Mouse (Mus musculus): ENCODE results near the gene Dlgap1.

The Dlgap1 gene

DNA sequence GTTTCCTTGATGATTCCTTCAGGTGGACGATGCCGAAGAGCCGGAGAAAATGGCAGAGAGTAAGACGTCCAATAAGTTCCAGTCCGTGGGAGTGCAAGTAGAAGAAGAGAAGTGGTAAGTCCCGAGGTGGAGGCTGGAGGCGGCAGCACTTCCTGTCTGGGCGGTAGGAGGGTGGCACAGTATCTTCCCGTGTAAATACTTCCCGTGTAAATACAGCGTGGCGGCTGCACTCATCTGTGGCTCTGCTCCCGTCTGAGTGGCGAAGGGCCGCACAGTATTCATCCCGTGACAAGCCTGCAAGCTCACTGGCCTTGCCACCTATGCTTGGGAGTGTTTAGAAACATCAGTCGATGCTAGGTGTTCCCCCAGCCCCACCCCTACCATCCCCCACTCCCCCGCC is 797.1 kb downstream of the Dlgap1 start:
- DNase-seq = no peak

DNA sequence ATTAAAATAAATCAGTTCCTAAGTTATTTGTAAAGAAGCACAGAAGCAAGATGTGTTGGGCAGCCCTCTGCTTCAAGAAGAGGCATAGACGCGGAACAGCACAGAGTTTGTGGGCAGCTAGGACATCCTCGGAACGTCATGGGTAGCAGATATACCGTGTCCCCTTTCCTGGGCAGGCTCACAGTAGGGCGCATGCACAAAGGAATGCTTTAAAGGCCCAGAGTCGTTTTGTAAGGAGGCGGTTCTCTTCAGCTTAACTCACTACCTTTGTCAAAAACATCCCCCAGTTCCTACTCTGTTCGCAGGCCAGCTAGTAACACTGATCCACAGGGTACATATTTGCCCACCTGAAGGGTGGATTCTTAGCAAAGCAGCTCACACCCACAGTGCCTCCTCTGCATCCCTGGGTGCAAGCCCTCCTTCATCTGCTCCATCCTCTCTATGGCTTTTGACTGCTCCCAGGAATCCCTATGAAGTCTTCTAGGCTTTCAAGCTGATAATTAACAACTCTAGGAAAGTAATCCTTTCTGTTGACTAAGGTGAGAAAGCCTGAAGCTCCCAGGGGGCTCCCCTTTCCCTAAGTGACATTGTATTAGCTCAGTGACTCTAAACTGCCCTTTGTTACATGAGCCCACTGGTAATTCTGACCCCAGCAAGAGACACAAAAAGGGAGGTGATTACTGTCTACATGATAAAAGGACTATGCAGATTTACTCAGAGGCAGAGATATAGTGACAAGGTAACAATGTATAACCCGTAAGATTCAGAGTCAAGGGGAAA is 803.4 kb downstream of the Dlgap1 start:
- DNase-seq = no peak

DNA sequence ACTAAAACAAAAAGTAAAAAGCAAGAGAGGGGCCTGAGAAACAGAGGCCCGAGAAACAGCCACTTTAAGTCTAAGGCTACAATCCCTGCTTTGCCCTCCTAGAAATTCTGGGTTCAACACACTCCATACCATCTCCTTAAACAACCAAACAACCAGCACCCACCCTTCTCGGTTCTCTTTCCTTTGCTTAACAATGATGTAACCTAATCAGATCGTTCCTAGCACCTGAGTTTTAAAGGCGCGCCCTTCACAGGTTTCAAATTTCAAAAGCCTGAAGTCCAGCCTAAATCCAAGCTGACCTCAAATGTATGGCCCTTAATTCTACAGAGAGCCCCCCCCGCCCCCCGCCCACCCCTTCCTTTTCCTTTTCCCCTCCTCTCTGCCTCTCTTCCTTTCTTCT is 810.9 kb downstream of the Dlgap1 start:
- DNase-seq = no peak

DNA sequence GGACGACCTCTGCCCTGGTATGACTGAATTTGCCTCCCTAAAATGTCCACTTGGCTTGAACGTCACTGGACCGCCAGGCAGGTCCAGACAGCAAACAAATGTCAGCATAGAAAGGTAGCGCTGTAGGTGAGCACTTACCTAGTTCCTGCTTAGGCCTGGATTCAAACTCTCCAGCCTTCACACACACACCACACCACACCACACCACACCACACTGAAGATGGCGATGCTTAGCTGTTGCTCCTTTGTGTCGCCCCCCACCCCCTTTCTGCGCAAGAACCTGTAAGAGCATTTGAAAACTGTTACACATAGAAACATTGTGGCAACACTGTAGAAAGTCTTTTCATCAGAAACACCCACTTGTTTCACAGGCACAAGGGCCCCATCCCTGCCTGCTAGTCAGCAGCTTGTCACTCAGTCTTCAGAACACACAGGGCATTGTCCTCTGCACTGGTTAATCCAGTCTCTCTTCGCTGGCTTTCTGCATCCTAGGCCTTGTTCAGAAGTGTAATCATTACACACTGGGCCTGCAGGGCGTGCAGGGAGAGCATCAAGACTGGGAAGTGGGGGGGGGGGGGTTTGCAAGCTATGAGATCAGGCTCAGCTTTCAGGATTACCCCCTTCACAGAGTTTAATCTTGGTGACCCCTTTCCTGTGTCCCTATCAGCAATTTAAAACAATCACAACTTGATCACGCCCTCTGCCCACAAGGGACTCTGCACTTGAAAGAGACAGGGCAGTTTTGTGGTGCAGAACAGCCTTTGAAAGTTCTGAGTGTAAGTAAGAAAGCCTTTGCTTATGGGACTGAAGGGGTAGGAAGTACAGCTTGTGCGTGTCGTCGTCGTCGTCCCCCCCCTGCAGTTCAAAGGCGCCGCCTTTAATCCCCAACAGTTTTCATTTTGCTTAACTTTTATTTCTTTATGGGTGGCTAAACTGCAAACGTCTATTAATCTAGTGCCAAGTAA is 812.1 kb downstream of the Dlgap1 start:
- peak; percentile 33 for DNase-seq

DNA sequence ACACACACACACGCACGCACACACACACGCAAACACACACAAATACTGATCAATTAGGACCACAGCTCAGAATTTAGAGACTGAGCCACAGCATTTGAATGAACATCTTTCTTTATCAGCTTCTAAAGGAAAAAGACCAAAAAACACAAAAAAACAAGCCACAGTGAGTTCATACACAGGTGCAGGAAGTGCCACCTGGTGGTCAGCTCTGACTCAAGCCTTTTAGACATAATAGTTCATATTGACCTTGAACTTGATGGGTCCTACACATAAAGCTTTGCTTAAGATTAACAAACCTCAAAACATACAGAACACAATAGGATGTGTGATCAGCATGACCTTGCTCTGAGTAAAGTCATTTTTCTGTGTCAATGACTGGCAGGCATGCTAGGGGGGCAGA is 814.4 kb downstream of the Dlgap1 start:
- DNase-seq = no peak

DNA sequence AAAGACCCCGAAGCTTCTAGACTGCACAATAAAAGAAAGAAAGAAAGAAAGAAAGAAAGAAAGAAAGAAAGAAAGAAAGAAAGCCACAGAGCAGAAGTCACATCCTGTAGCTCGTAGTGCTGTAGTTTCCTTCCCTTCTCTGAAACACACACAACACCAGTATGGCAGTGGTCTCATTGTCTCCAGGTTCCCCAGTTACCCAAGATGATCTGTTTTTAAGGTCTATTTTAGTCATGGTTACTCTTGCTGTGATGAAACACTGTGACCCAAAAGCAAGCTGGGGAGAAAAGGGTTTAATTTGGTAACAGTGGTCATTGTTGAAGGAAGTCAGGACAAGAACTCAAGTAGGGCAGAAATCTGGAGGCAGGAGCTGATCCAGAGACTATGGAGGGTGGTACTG is 818.5 kb downstream of the Dlgap1 start:
- no peak for DNase-seq

DNA sequence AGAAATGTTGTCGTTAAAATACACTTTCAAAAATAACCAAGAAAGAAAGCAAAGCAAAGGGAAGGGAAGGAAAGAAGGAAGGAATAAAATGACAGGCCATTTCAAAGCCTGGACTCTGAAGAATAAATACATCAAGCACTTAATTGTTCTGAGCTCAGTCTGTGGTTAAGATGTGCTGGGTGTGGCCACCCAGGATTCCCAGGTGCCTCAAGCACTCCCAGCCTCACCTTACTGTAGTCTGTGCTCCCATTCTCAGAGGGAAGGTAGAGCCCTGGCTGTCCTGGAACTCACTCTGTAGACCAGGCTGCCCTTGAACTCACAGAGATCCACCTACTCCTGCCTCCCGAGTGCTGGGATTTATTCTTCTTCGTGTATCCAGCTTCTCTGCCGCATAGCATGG is 821.9 kb downstream of the Dlgap1 start:
- no peak for DNase-seq

DNA sequence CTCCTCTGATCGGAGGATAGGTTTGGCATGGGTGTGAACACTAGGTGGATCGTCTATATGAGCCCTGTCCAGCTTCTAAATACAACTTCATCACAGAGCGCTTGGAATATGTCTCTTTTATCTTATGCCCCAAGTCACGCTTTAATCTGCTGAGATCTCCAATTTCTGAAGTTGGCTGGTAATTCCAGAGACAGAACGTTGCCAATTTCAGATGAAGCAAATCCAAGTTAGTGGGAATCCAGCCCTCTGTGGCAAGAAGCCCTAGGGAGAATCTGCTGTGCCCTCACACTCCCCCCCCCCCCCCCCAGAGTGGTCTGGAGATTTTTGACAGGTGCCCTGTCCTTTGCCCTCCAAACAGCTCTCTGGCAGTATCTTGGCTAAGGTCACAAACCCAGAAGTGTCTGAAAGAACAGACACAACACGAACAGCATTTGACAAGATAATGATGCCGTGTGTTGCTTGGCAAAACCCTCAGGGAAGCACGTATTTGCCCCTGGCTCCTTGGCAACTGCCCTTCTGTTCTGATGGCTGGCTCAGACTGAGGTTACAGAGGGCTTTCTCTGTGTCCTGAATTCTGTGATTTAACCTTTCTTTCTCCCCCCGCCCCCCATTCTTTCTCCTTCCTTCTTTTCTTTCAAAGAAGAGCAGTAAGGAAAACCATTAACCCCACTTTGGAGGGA is 822.9 kb downstream of the Dlgap1 start:
- no peak for DNase-seq

DNA sequence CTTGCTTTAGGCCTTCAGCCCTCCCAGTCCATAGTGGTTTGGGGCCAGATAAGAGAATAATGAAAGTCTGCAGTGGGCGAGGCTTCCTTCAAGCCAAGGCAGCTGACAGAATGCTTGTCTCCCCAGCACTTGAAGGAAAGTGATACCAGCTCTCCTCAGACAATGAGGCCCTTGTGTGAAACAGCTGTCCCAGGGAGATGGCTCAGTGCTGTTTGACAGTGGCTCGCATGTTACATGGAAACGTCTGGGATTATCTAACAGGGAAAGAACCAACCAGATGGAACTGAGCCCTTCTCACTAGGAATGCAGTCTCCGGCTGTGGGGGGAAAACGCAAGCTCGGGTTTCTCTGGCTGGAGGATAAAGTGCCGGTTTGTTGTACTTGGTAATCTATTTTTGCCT is 825.4 kb downstream of the Dlgap1 start:
- DNase-seq = no peak

DNA sequence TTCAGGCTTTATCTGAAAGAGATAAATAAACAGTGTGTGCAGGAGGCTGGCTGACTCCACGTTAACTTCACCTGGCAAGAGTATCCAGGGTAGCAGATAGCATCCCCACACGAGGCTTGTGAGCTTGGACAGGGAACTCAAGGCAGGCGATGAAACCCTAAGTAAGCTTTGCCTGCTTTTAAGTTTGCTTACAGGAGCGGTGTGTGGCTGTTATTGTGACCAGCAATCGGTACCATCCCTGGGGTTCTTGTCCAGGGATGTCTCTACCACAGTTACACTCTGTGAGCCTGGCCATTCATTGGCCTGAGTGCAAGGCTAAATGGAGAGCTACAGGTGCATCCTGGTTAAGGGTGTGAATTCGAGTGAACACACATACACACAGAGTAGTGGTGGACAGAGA is 825.8 kb downstream of the Dlgap1 start:
- DNase-seq = no peak

DNA sequence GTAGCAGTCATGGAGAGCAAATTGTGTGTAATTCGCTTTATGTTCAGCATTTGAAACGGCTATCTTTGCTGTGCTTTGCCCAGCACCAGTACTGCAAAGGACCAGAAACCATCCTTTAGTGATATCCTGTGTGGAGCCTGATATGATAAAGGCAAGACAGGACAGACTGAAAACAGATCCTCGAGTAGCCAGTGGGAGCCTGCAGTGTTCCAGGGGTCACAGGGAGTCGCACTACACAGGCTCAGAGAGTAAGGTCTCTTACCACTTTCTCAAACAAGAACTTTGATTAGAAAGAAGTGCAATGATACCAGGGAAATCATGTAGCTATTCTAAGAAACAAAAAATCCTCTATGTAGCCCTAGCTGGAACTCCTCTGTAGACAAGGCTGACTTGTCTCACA is 826.3 kb downstream of the Dlgap1 start:
- no peak for DNase-seq

DNA sequence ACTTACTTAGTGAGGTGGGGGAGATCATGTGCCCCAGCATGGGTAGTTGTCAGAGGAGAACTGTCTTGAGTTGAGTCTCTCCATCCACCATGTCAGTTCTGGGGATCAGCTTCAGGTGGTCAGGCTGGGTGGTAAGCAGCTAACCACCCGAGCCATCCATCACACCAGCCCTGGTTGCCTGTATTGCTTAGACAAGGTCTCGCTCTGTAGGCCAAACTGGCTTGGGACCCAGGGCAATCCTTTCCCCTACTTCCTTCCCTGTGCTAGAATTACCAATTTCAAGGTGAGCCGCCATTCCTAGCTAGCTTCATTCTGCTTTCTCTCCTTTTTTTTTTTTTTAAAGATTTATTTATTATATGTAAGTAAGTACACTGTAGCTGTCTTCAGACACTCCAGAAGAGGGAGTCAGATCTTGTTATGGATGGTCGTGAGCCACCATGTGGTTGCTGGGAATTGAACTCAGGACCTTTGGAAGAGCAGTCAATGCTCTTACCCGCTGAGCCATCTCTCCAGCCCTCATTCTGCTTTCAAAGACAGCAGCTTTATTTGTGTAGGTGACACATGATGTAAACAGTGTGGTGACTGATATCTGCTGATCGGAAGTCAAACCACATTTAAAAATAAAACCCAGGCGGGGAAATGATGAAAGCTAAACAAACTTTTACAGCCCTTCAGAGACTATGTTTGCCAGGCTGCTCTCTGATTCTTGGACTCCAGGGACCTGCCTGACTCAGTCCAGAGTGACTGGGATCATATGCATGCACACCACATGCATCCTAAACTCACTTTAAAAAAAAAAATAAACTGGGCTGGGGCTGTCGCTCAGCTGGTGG is 828.3 kb downstream of the Dlgap1 start:
- DNase-seq = no peak

DNA sequence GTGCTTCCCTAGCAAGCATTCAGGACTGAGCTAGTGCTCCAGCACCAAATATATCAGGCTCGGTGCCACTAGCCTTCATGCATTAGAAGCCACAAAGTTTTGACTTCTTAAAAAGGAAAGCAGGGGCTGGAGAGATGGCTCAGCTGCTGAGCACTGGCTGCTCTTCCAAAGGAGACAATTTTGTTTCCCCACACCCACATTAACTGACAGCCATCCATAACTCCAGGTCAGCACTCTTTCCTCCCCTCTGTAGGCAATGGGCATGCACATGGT is 828.8 kb downstream of the Dlgap1 start:
- DNase-seq = no peak

DNA sequence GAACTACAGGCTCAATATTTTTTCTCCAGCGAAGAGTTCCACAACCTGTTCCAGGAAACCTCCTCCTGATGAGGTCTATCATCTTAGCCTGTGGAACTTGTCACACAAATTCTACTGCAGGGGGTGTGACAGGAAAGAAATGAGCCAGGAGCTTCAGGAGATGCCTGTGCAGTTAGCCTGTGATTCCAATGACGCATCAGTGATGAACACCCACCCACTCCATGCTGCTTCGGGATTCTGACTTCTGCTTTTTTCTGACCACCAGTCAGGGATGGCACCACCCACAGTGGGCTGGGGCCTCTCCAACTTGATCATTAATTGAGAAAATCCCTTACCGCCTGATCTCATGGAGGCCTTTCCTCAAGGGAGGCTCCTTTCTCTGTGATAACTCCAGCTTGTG is 830.4 kb downstream of the Dlgap1 start:
- DNase-seq = no peak

DNA sequence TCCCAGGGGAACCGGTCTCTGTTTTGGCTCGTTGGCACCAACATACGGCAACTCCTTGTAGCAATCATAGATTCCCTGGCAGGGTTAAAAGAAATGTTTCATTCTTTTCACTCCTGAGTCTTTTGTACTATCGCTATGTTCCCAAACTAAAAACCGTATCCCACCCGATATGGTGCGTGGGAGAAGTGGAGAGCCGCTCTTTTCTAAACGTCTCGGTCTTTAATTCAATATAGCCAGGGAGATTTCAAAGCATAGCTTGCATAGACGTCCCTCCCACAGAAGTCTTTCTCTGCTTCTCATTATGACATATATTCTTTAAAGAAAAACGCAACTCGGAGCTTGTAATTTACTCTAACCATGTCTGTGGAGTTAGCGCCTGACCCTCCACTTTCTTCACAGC is 833.1 kb downstream of the Dlgap1 start:
- DNase-seq = no peak

DNA sequence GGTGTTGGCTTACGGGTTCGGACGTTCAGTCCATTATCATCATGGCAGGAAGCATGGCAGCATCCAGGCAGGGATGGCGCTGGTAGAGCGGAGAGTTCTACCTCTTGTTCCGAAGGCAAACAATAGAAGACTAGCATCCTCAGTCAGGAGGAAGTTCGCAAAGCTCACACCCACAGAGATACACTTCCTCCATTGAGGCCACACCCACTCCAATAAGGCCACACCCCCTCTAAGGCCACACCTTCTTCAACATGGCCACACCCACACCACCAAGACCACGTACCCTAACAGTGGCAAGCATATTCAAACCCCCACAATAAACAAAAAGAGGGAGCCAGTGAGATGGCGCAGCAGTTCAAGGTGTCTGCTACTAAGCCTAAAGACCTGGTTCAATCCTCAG is 837.0 kb downstream of the Dlgap1 start:
- no peak for DNase-seq

DNA sequence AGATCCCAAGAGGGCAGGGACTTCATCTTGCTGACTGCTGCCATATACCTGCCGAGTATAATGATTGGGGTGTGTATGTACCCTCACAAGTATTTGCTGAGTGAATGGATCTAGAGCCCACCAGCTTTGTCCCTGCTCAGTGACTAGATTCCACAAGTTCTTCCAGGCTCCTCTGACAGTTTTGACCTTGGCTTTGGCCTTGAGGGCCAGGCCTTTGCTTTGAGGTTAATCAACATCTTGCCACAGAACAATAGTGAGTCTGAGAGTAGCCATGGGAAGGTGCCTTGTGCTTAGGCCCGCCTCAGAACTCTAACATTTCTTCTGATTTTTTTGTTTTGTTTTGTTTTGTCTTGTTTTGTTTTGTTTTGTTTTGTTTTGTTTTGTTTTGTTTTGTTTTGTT is 837.7 kb downstream of the Dlgap1 start:
- DNase-seq = no peak

DNA sequence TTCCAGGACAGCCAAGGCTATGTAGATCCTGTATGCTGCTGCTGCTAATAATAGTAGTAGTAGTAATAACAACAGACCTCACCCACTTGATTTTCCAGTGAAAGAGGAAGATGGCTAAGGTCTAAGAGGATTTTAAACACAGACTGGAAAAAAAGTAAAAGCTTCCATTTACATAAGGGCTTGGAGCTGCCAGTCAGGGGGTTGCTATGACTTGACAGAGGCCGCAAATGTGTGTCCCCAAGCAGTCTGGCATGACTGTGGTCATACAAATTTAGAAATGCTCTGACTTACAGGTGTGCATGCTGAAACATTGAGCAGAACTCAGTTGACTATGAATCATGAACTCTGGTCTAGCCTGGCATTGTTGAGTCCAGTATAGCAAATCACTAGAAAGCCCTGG is 839.0 kb downstream of the Dlgap1 start:
- DNase-seq = no peak

DNA sequence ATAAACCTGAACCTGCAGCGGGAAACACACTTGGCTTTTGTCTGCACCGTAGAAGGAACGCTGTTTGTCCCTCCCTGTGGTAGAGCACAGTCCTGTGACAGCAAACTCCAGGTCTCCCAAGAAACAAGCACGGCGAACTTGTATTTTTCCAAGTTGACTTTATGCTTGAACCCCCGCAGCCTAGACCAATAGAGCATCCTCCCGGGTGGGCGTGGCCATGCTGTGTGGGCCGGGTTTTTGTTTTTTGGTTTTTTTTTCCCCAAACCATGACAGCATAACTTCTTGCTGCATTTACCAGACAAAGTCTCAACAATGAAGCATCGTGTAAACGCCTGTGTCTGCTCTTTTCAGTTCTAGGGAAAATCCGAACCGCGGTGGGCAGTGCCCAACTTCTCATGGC is 840.0 kb downstream of the Dlgap1 start:
- peak; percentile 21 for DNase-seq

DNA sequence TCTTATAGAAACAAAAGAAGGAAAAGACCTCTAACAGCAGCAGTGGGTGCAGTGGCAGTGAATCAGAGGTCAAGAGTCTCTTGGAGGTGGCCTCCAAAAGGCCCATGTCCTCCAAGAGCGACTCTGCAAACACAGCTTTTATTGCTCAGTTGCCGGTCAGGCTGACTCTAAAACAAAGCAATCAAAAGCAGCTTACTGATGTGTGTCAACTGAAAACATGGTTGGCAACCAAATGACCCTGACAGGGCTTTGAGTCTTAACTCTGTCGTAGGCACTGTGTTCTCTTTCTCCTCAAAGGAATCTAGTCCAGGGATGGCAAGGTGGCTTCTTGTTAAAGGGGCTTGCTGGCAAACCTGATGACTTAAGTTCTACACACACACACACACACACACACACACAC is 840.9 kb downstream of the Dlgap1 start:
- DNase-seq = no peak

DNA sequence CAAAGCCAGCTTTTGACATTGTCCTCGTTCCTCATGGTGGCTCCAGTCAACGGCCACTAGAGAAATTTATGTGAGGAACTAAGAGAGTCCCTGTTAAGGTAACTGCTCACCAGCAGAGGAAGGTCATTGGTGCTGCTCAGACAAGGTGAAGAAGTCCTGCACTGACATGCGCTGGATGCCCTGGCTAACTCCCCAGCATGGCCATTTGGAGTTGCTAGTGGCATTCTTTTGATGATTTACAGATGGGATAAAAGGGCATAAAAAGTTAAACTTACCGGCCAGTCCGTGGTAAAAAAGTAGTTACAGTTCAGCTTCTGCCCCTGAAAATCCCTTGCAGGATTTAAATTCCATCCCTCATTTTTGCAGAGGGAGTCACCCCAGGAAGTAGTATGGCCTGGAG is 841.9 kb downstream of the Dlgap1 start:
- peak; percentile 48 for DNase-seq

DNA sequence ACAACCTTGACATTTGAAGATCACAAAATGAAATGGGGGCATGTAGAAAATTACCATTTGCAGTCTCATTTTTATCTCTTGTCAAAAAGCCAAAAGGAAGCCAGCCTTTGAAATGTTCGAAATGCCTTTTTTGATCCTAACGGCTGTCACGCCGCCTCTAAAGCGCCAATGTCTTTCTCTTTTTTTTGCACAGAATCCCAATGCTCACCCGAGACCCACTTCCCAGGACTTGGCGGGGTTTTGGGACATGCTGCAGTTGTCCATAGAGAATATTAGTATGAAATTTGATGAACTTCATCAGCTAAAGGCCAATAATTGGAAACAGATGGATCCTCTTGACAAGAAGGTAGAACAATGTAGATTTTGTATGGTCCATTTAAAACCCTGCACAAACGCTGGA is 846.1 kb downstream of the Dlgap1 start:
- no peak for DNase-seq

DNA sequence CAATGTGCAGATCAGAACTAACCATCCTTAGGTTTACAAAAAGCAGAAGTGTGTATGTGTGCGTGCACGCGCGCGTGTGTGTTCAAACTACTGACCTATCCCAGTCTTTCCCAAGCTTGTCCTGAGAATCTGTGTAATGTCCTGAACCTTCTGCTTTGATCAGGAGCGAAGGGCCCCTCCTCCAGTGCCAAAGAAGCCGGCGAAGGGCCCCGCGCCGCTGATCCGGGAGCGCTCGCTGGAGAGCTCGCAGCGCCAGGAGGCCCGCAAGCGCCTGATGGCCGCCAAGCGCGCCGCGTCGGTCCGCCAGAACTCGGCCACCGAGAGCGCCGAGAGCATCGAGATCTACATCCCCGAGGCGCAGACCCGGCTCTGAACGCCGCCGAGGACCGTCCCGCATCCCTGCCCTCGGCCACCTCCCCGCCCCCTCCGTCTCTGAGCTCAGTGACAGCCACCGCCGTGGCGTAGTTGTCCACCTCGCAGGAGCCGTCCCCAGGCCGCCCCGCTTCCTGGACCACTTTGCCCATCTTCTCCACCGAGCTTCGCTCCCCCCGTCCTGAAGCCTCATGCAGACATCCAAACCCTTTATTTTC is 849.1 kb downstream of the Dlgap1 start:
- peak; percentile 24 for DNase-seq
